Mouse (Mus musculus) thymus, adult 2 months (tissue): ENCODE measurements around the gene Gm40460.
"Not testable (repeated sequence)": the region's sequence is repeated elsewhere in the genome, so short reads cannot be mapped to it uniquely, and the experiment has no call there.

Experiments
- CTCF ChIP-seq: fragments of 200-500 bp; IDR thresholded peaks from 2 replicates; pipeline ENCODE4 v1.5.1; 2012; ENCODE audit warnings: mild to moderate bottlenecking, control low read depth, low read length, moderate library complexity, borderline replicate concordance; ENCODE audit not compliant: control insufficient read depth, poor library complexity, insufficient read depth; ENCODE audit errors: extremely low read depth
- POLR2A ChIP-seq: fragments of 200-500 bp; IDR thresholded peaks from 2 replicates; pipeline ENCODE4 v1.6.1; 2012; ENCODE audit warnings: mild to moderate bottlenecking, low read length, control low read depth, moderate library complexity; ENCODE audit not compliant: control insufficient read depth, poor library complexity, insufficient read depth; ENCODE audit errors: extremely low read depth

DNA sequence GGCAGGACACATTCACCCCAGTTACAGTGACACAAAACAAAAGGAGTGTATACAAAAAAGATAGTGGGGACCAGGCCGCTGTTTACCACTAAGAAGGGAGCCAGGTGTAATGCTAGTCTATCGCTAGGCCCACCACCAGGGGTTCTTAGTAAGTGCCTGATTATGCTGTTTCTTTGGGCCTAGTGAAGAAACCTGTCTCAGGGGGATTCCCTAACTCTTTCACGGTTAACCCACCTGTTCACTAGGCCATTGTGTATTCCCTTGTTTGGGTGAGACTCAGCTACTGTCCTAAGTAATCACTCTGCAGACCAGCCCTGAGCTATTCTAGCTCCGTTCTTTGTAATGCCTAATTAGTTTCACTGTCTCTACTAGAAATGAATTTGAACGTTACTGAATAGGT, 34.0 kb downstream of the Gm40460 start:
- TF ChIP-seq CTCF, POLR2A: not testable (repeated sequence)
